Mouse (Mus musculus) kidney, embryonic 15.5 days (tissue): Measurements from ENCODE around the gene Cstb. TPM values are rescaled to one million over a fixed set of nuclear protein-coding genes. Genes with fewer than 3 reads are reported as not detected.

ENCODE experiments used
- ATAC-seq: fragments of 200-750 bp; cut with Nextera tagmentation; replicated peaks from 2 replicates; pipeline ENCODE4 v1.8.0; 2017; ENCODE audit warnings: moderate TSS enrichment; ENCODE audit not compliant: low FRiP score
- H3K27ac ChIP-seq: fragments of 300-500 bp; sonication (generic); 2 replicates; pipeline ENCODE4 v1.5.1; 2015; ENCODE audit warnings: mild to moderate bottlenecking, inconsistent platforms
- H3K27me3 ChIP-seq: fragments of 300-500 bp; sonication (generic); 2 replicates; pipeline ENCODE4 v1.6.1; 2015; ENCODE audit warnings: inconsistent platforms
- H3K36me3 ChIP-seq: fragments of 300-500 bp; sonication (generic); 2 replicates; pipeline ENCODE4 v1.6.1; 2015; ENCODE audit warnings: inconsistent platforms
- H3K4me1 ChIP-seq: fragments of 300-500 bp; sonication (generic); 2 replicates; pipeline ENCODE4 v1.6.1; 2015; ENCODE audit warnings: inconsistent platforms
- H3K4me2 ChIP-seq: fragments of 300-500 bp; sonication (generic); 2 replicates; pipeline ENCODE4 v1.6.1; 2015; ENCODE audit warnings: moderate library complexity, mild to moderate bottlenecking, inconsistent platforms
- H3K4me3 ChIP-seq: fragments of 300-500 bp; sonication (generic); replicated peaks from 2 replicates; pipeline ENCODE4 v1.5.1; 2015; ENCODE audit warnings: mild to moderate bottlenecking, inconsistent platforms
- H3K9ac ChIP-seq: fragments of 300-500 bp; sonication (generic); 2 replicates; pipeline ENCODE4 v1.6.1; 2015; ENCODE audit warnings: mild to moderate bottlenecking, inconsistent platforms
- H3K9me3 ChIP-seq: fragments of 300-500 bp; sonication (generic); replicated peaks from 2 replicates; pipeline ENCODE4 v1.6.1; 2016; ENCODE audit warnings: inconsistent platforms
- WGBS: fragments of 180-500 bp; shearing (Covaris S2); methylation state at CpG from one replicate; pipeline ENCODE4 v1.1.7; 2015; ENCODE audit warnings: mixed read lengths; 5-methylcytosine and 5-hydroxymethylcytosine counted together
- microRNA-seq: library from miRNA; unstranded; fragments of <30 nt; microRNA quantifications from one replicate; pipeline ENCODE4, GENCODE M21; 2016
- polyA plus RNA-seq: library from polyadenylated mRNA; unstranded; fragments of >200 nt; fragmentation: Nextera tagmentation; extraction: Ambion mirVana; gene quantifications from 2 replicates; pipeline ENCODE4 v1.2.1, GENCODE M21; 2015

Cstb gene
- polyA plus RNA-seq, 1 experiment from 2014 or later: 182 TPM

GRCm38 (mm10) chr10:78464792-78465207 is 39.3 kb downstream of the Cstb start, which contains the start of gene Pdxk:
TSS of gene Pdxk (minus strand) at chr10:78464975.
- Histone ChIP-seq H3K27ac (peak within 1 kb of the TSS; percentile 49), H3K4me1 (peaks cover 40% of the 10 kb centered on the region), H3K9ac (peak within 1 kb of the TSS; percentile 69), H3K4me2 (peak within 1 kb of the TSS; percentile 100), H3K36me3 (no peaks in the 10 kb centered on the region), H3K9me3 (no peaks in the 10 kb centered on the region), H3K27me3 (no peaks in the 10 kb centered on the region), H3K4me3 (peak within 1 kb of the TSS; percentile 67)
- under 1% methylated on average over 35 of the region's 35 CpGs for WGBS
- peak; percentile 94 for ATAC-seq

GRCm38 (mm10) chr10:78465472-78465871 is 40.0 kb downstream of the Cstb start:
- Histone ChIP-seq H3K9me3 (no peaks in the 10 kb centered on the region), H3K36me3 (no peaks in the 10 kb centered on the region), H3K27ac (no peak overlapping the region), H3K27me3 (no peaks in the 10 kb centered on the region), H3K4me2 (peak overlapping the region; percentile 100; the same call in 1 of the 2 replicates), H3K9ac (no peak overlapping the region), H3K4me3 (no peak overlapping the region), H3K4me1 (peaks cover 33% of the 10 kb centered on the region)
- no peak for ATAC-seq
- 86% methylated on average over 3 of the region's 3 CpGs for WGBS

- Histone ChIP-seq H3K27ac (no peak overlapping the region), H3K4me1 (peaks cover 32% of the 10 kb centered on the region), H3K27me3 (no peaks in the 10 kb centered on the region), H3K36me3 (no peaks in the 10 kb centered on the region), H3K4me2 (no peak overlapping the region), H3K9me3 (no peaks in the 10 kb centered on the region), H3K4me3 (no peak overlapping the region), H3K9ac (no peak overlapping the region)
- ATAC-seq: no peak
- 83% methylated on average over 9 of the region's 9 CpGs for WGBS
These were observed 41.2 kb downstream of the Cstb start for GRCm38 (mm10) chr10:78466647-78467046.

GRCm38 (mm10) chr10:78467761-78468310 is 42.4 kb downstream of the Cstb start:
- no peak for ATAC-seq
- no peaks in the 10 kb centered on the region for H3K9me3 ChIP-seq
- peaks cover 28% of the 10 kb centered on the region for H3K4me1 ChIP-seq
- H3K4me3 ChIP-seq: no peak overlapping the region
- WGBS: 26% methylated on average over 2 of the region's 2 CpGs
- H3K27ac ChIP-seq: no peak overlapping the region
- no peak overlapping the region for H3K4me2 ChIP-seq
- no peaks in the 10 kb centered on the region for H3K27me3 ChIP-seq
- H3K9ac ChIP-seq: no peak overlapping the region
- H3K36me3 ChIP-seq: no peaks in the 10 kb centered on the region

- WGBS: 42% methylated on average over 15 of the region's 15 CpGs
- no peak for ATAC-seq
- Histone ChIP-seq H3K9ac (no peak overlapping the region), H3K36me3 (no peaks in the 10 kb centered on the region), H3K4me2 (peak overlapping the region; percentile 30; the same call in 1 of the 2 replicates), H3K27ac (peak overlapping the region; percentile 66), H3K4me3 (no peak overlapping the region), H3K4me1 (peaks cover 8% of the 10 kb centered on the region; the same call in 1 of the 2 replicates), H3K9me3 (no peaks in the 10 kb centered on the region), H3K27me3 (no peaks in the 10 kb centered on the region)
These were observed 45.3 kb downstream of the Cstb start for GRCm38 (mm10) chr10:78470582-78471313.

GRCm38 (mm10) chr10:78472046-78472445 is 46.6 kb downstream of the Cstb start:
- no peak overlapping the region for H3K9ac ChIP-seq
- no peak overlapping the region for H3K4me3 ChIP-seq
- peaks cover 8% of the 10 kb centered on the region; the same call in 1 of the 2 replicates for H3K4me1 ChIP-seq
- H3K9me3 ChIP-seq: no peaks in the 10 kb centered on the region
- no peaks in the 10 kb centered on the region for H3K27me3 ChIP-seq
- WGBS: 89% methylated on average over 3 of the region's 3 CpGs
- no peak overlapping the region for H3K4me2 ChIP-seq
- ATAC-seq: no peak
- no peaks in the 10 kb centered on the region for H3K36me3 ChIP-seq
- H3K27ac ChIP-seq: no peak overlapping the region

- Histone ChIP-seq H3K27ac (no peak overlapping the region), H3K4me3 (no peak overlapping the region), H3K4me2 (no peak overlapping the region), H3K9me3 (no peaks in the 10 kb centered on the region), H3K36me3 (no peaks in the 10 kb centered on the region), H3K27me3 (no peaks in the 10 kb centered on the region), H3K4me1 (peaks cover 8% of the 10 kb centered on the region; the same call in 1 of the 2 replicates), H3K9ac (no peak overlapping the region)
- no peak for ATAC-seq
- 64% methylated on average over 5 of the region's 5 CpGs for WGBS
These were observed 48.0 kb downstream of the Cstb start for GRCm38 (mm10) chr10:78473434-78473833.

- no peaks in the 10 kb centered on the region for H3K36me3 ChIP-seq
- ATAC-seq: no peak
- H3K27ac ChIP-seq: no peak overlapping the region
- H3K4me2 ChIP-seq: no peak overlapping the region
- H3K27me3 ChIP-seq: no peaks in the 10 kb centered on the region
- H3K4me1 ChIP-seq: peaks cover 8% of the 10 kb centered on the region; the same call in 1 of the 2 replicates
- 80% methylated on average over 8 of the region's 8 CpGs for WGBS
- no peak overlapping the region for H3K4me3 ChIP-seq
- no peaks in the 10 kb centered on the region for H3K9me3 ChIP-seq
- no peak overlapping the region for H3K9ac ChIP-seq
These were observed 49.3 kb downstream of the Cstb start for GRCm38 (mm10) chr10:78474759-78475158.

GRCm38 (mm10) chr10:78476821-78477220 is 51.4 kb downstream of the Cstb start:
- Histone ChIP-seq H3K27ac (no peak overlapping the region), H3K9me3 (no peaks in the 10 kb centered on the region), H3K4me1 (peaks cover 7% of the 10 kb centered on the region), H3K4me2 (no peak overlapping the region), H3K27me3 (no peaks in the 10 kb centered on the region), H3K9ac (no peak overlapping the region), H3K36me3 (no peaks in the 10 kb centered on the region), H3K4me3 (no peak overlapping the region)
- no peak for ATAC-seq
- 83% methylated on average over 4 of the region's 4 CpGs for WGBS

Small RNA genes within 50 kb of the gene (microRNA-seq; reads per million reads assigned to microRNA genes)
- gene Mir6410 (not detected), gene Mir6907 (0.74 reads per million), gene Mir6908 (not detected)

Other genes with a start within 250 kb of the Cstb start
- gene Pwp2, start 240.5 kb upstream of the Cstb start, polyA plus RNA-seq: 21.7 and 22.6 TPM in 2 replicates
- gene Trappc10, start 181.0 kb upstream of the Cstb start, polyA plus RNA-seq: 12.5 and 12.7 TPM in 2 replicates
- gene Agpat3, start 73.2 kb upstream of the Cstb start, polyA plus RNA-seq: 84.9 and 88.7 TPM in 2 replicates
- 287 and 316 TPM in 2 replicates for gene Rrp1, start 12.6 kb upstream of the Cstb start, polyA plus RNA-seq
- gene Pdxk, start 39.3 kb downstream of the Cstb start, polyA plus RNA-seq: 17.2 and 20.4 TPM in 2 replicates
- gene Olfr1358, start 91.8 kb downstream of the Cstb start, polyA plus RNA-seq: not detected in 2 replicates
- 45.3 and 50.3 TPM in 2 replicates for gene Ilvbl, start 148.7 kb downstream of the Cstb start, polyA plus RNA-seq
- gene Syde1, start 166.3 kb downstream of the Cstb start, polyA plus RNA-seq: 16.7 and 18.7 TPM in 2 replicates
- gene Olfr1357, start 192.4 kb downstream of the Cstb start, polyA plus RNA-seq: not detected in 2 replicates